Mouse (Mus musculus) heart, postnatal 0 days (tissue): ENCODE measurements at regions not wholly inside any gene's neighbourhood (a gene's known extent, or its start where the extent isn't known, plus 50 kb on each side); places are given as distances from the start of the nearest gene placed in this dataset.

ENCODE experiments used
- ATAC-seq: fragments of 200-750 bp; cut with Nextera tagmentation; 2 replicates; pipeline ENCODE4 v1.8.0; 2017; ENCODE audit warnings: low read depth, moderate number of reproducible peaks, moderate library complexity; ENCODE audit not compliant: insufficient read depth
- DNase-seq: peaks from one replicate; pipeline ENCODE4 v3.0.0-alpha.2; 2016; ENCODE audit warnings: low spot score
- H3K27ac ChIP-seq: fragments of 300-500 bp; sonication (generic); 2 replicates; pipeline ENCODE4 v1.5.1; 2014; ENCODE audit warnings: low read depth, mild to moderate bottlenecking
- H3K27me3 ChIP-seq: fragments of 300-500 bp; sonication (generic); 2 replicates; pipeline ENCODE4 v1.6.1; 2014; ENCODE audit warnings: low read length, mixed read lengths; ENCODE audit not compliant: control insufficient read depth, insufficient read depth
- H3K36me3 ChIP-seq: fragments of 300-500 bp; sonication (generic); replicated peaks from 2 replicates; pipeline ENCODE4 v1.6.1; 2014; ENCODE audit warnings: low read length, mixed read lengths; ENCODE audit not compliant: control insufficient read depth, insufficient read depth
- H3K4me1 ChIP-seq: fragments of 300-500 bp; sonication (generic); 2 replicates; pipeline ENCODE4 v1.6.1; 2014; ENCODE audit warnings: antibody characterized with exemption; ENCODE audit not compliant: control insufficient read depth, insufficient read depth
- H3K4me2 ChIP-seq: fragments of 300-500 bp; sonication (generic); 2 replicates; pipeline ENCODE4 v1.6.1; 2014; ENCODE audit warnings: low read depth, mild to moderate bottlenecking, low read length, moderate library complexity
- H3K4me3 ChIP-seq: fragments of 300-500 bp; sonication (generic); 2 replicates; pipeline ENCODE4 v1.5.1; 2014; ENCODE audit warnings: low read depth, low read length
- H3K9ac ChIP-seq: fragments of 300-500 bp; sonication (generic); replicated peaks from 2 replicates; pipeline ENCODE4 v1.6.1; 2014; ENCODE audit warnings: low read depth, low read length, mixed read lengths
- H3K9me3 ChIP-seq: fragments of 300-500 bp; sonication (generic); replicated peaks from 2 replicates; pipeline ENCODE4 v1.6.1; 2016; ENCODE audit warnings: low read length; ENCODE audit not compliant: control insufficient read depth
- CTCF ChIP-seq: IDR thresholded peaks from 2 replicates; pipeline ENCODE4 v1.5.1; 2016; ENCODE audit warnings: antibody characterized with exemption, control low read depth, low read depth
- EP300 ChIP-seq: IDR thresholded peaks from 2 replicates; pipeline ENCODE4 v1.6.1; 2016; ENCODE audit warnings: antibody characterized with exemption, low read depth
- WGBS: fragments of 180-500 bp; shearing (Covaris S2); extraction: QIAGEN DNeasy Blood & Tissue Kit; methylation state at CpG from one replicate; pipeline ENCODE4 v1.1.7; 2014; 5-methylcytosine and 5-hydroxymethylcytosine counted together

DNA sequence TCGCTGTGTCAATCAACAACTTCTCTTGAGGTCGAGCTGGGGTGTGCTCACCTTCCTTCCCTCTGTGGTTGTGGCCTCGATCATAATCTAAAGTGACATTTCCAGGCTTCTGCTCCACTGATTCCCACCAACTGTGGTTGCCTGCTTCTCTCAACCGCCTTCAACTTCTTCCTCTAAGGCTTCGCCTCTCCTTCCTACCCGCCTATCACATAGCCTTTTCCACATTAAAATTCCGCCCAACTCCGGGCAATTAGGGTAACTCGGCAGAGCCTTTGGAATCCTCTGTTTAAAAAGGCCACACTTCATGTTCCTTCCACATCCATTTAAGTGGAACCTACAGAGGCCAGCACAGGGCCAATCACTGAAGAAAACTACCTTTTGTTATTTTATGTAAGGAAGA lies 238.4 kb downstream of the Cxcl12 start:
- ATAC-seq (no peak), DNase-seq (no peak)
- 82% methylated on average over 9 of the region's 9 CpGs for WGBS
- Histone ChIP-seq H3K9me3 (no peaks in the 10 kb centered on the region), H3K9ac (no peak overlapping the region), H3K36me3 (no peaks in the 10 kb centered on the region), H3K27ac (no peak overlapping the region), H3K27me3 (0 out of 2 replicates have a peak, but pooled peaks cover 3% of the 10 kb centered on the region), H3K4me2 (no peak overlapping the region), H3K4me1 (peaks cover 10% of the 10 kb centered on the region; the same call in 1 of the 2 replicates), H3K4me3 (no peak overlapping the region)
- TF ChIP-seq CTCF (no peak), EP300 (no peak)

DNA sequence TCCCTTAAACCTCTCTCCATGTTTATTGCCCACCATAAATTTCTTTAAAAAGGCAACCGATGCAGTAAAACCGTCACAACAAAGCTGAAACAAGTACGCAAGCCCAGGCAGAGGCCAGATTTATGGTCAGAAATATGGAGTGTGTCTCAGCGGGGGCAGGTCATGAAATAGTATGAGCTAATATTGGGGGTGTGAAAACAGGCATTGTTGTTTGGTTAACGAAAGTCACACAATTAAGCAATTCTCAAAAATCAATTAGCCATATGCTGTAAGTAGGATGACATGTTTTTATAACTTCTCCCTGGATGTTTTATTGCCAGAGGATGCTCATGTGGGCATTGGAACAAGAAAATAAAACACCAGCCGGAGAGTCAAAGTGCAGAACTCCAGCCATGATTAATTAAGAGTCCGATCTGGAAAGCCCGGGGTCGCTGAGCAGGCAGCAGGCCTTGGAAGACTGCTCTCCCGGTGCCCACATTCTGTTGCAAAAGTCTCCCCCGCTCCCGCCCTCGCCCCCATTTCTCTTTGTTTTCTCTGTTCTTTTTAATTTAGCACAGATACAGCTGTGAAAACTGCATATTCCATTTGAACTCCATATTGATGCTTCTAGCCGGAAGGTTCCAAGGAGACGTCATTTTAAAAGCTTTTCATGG lies 239.0 kb downstream of the Cxcl12 start:
- ATAC-seq (no peak), DNase-seq (no peak)
- Histone ChIP-seq H3K9me3 (no peaks in the 10 kb centered on the region), H3K4me2 (no peak overlapping the region), H3K4me1 (peaks cover 10% of the 10 kb centered on the region; the same call in 1 of the 2 replicates), H3K9ac (no peak overlapping the region), H3K27me3 (0 out of 2 replicates have a peak, but pooled peaks cover 3% of the 10 kb centered on the region), H3K27ac (no peak overlapping the region), H3K4me3 (no peak overlapping the region), H3K36me3 (no peaks in the 10 kb centered on the region)
- WGBS, result 90% methylated on average over 15 of the region's 15 CpGs
- TF ChIP-seq EP300 (no peak), CTCF (no peak)

DNA sequence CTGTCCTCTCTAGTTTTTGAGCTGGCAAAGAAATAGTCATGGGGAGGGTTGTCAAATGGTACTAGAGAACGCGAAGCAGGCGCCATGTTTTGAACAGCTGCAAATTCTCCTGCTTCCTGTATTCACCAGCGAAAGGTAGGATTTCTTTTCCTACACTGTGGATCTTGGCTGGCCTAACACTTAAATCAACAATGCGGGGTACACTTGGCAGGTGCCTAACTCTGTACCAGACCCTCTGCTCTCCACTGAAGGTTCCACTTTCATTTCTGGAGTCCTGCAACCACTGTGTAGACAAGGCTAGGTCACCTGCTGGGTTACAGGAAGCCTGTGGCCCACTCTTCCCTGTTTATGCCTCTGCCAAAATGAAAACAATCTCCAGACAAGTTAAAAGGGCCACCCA lies 239.6 kb downstream of the Cxcl12 start:
- DNase-seq, result peak; percentile 5
- Histone ChIP-seq H3K36me3 (no peaks in the 10 kb centered on the region), H3K4me2 (no peak overlapping the region), H3K27me3 (0 out of 2 replicates have a peak, but pooled peaks cover 3% of the 10 kb centered on the region), H3K9me3 (no peaks in the 10 kb centered on the region), H3K4me3 (no peak overlapping the region), H3K27ac (no peak overlapping the region), H3K9ac (no peak overlapping the region), H3K4me1 (peaks cover 10% of the 10 kb centered on the region; the same call in 1 of the 2 replicates)
- WGBS, result 85% methylated on average over 5 of the region's 5 CpGs
- ATAC-seq, result no peak
- TF ChIP-seq CTCF (no peak), EP300 (no peak)

DNA sequence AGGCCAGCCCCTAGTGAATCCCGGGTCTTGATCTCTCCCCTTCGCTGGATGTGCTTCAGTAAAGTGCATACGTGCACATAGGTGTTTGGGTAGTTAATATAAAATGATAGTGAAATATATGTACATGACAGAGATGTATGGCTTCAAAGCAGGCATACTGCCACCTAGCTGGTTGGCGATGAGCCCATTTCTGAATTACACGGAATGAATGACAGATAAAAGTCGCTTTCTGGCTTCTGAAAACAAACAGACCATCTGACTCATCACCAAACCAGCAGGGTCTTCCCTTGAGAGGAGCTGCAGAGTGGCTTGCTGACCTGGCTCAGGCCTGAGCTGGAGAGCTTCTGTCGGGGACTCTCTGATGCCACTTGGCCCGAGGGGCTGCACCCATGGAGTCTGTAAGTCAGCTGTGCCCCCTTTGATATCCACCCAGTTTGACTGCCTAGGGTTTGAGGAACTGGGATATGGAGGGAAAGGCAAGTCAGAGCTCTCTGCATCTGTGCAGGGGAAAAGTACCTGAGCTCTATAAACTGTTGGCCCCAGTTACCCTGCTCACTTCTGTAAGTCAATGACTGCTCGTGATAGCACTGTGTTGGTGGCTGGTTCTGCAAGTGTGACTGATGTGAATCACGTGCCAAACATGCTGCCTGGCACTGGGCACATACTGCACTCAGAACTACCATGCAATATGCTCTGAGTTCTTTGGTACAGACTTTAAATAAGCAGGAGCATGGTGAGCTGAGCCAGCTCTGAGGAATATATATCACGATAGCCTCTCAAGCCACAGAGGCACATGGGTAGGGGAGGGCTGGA lies 240.8 kb downstream of the Cxcl12 start:
- Histone ChIP-seq H3K27ac (0 out of 2 replicates have a peak overlapping the region, but pooled peaks have one; percentile 15), H3K36me3 (no peaks in the 10 kb centered on the region), H3K9me3 (no peaks in the 10 kb centered on the region), H3K4me1 (peaks cover 10% of the 10 kb centered on the region; the same call in 1 of the 2 replicates), H3K4me3 (no peak overlapping the region), H3K27me3 (0 out of 2 replicates have a peak, but pooled peaks cover under 1% of the 10 kb centered on the region), H3K9ac (no peak overlapping the region), H3K4me2 (no peak overlapping the region)
- ATAC-seq, result peak; percentile 79
- TF ChIP-seq CTCF (no peak; the same call in 1 of the 2 replicates), EP300 (no peak)
- 31% methylated on average over 11 of the region's 11 CpGs for WGBS
- DNase-seq, result peak; percentile 5

DNA sequence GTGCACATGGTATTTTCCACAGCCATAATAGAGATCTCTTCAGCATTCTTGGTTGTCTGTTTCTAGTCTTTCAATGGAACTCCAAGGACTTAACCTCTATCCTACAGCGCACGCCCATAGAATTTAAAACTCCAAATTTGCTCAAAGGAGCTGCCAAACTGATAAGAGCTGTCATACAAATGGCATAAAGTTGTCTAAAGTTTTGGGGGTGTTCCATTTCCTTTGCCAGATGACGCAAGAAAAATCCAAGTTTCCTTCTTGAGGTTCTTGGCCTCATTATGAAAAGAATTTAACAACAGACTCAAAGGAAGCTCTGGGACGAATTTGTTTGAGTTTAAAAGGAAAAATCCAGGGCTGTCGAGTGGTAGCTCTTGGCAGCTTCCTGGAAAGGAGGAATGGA lies 246.6 kb downstream of the Cxcl12 start:
- Histone ChIP-seq H3K27me3 (no peaks in the 10 kb centered on the region), H3K9me3 (no peaks in the 10 kb centered on the region), H3K4me2 (no peak overlapping the region), H3K4me1 (peaks cover 19% of the 10 kb centered on the region), H3K4me3 (no peak overlapping the region), H3K36me3 (no peaks in the 10 kb centered on the region), H3K9ac (no peak overlapping the region), H3K27ac (peak overlapping the region; percentile 30; the same call in 1 of the 2 replicates)
- DNase-seq, result no peak
- WGBS, result 68% methylated on average over 5 of the region's 5 CpGs
- ATAC-seq, result no peak
- TF ChIP-seq EP300 (no peak), CTCF (no peak)
